8 mouse cellular contexts compared by ENCODE assay signal in the genomic region with DNA sequence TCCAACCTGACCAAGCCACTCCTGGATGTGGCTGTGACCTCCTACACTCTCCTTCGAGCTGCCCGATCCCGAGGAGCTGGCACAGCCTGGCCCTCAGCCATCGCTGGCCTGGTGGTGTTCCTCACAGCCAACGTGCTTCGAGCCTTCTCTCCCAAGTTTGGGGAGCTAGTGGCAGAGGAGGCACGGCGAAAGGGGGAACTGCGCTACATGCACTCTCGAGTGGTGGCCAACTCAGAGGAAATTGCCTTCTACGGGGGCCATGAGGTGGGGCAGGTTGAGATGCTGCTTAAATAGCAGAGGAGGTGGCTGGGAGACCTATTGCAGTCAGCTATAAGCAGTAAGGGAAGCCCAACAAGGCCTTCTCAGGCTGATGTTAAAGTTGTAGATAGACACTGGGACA. TPM values are rescaled to one million over a fixed set of nuclear protein-coding genes. Genes with fewer than 3 reads are reported as not detected.
DNase-seq lines count a peak whose midpoint lies in the region; ATAC-seq lines count a peak whose summit lies in the region.

No protein-coding gene starts in this region.

- DNase-seq in A20 (ENCODE audit: low read depth, low spot score), result peak; percentile 67
- DNase-seq in adrenal gland, postnatal 14 days, result peak; percentile 23
- peak; percentile 10 for DNase-seq in heart, postnatal 4 days
- peak; percentile 13 to 16 for DNase-seq in natural killer cell, adult 2 months (ENCODE audit: low spot score in 2 of 2)
- DNase-seq in c-Kit-positive CD71-positive TER-119-positive erythroid progenitor cells, embryonic 14.5 days (ENCODE audit: low spot score), result no peak

- no peak for ATAC-seq in forebrain, embryonic 13.5 days
- no peak for ATAC-seq in liver, embryonic 12.5 days
- no peak for ATAC-seq in erythroid progenitor cell, adult 5-6 weeks (replicated peaks; ENCODE audit: low FRiP score, poor library complexity, severe bottlenecking)

- no peaks in the 10 kb centered on the region for H3K9me3 ChIP-seq in forebrain, embryonic 13.5 days (replicated peaks)
- H3K9me3 ChIP-seq in liver, embryonic 12.5 days (replicated peaks), result no peaks in the 10 kb centered on the region

- H3K36me3 ChIP-seq in forebrain, embryonic 13.5 days (ENCODE audit: poor library complexity, severe bottlenecking), result no peaks in the 10 kb centered on the region
- H3K36me3 ChIP-seq in liver, embryonic 12.5 days, result peaks cover 15% of the 10 kb centered on the region

- H3K4me3 ChIP-seq in forebrain, embryonic 13.5 days, result peak overlapping the region; percentile 48; the same call in 1 of the 2 replicates
- H3K4me3 ChIP-seq in liver, embryonic 12.5 days, result peak overlapping the region; percentile 68

- H3K27me3 ChIP-seq in forebrain, embryonic 13.5 days, result no peaks in the 10 kb centered on the region
- H3K27me3 ChIP-seq in liver, embryonic 12.5 days (replicated peaks), result no peaks in the 10 kb centered on the region

- H3K9ac ChIP-seq in forebrain, embryonic 13.5 days, result peak overlapping the region; percentile 61
- H3K9ac ChIP-seq in liver, embryonic 12.5 days, result peak overlapping the region; percentile 76

- no peak overlapping the region for H3K27ac ChIP-seq in forebrain, embryonic 13.5 days
- H3K27ac ChIP-seq in liver, embryonic 12.5 days, result peak overlapping the region; percentile 94

- 69% methylated on average over 11 of the region's 11 CpGs for WGBS in forebrain, embryonic 13.5 days
- WGBS in liver, embryonic 12.5 days (ENCODE audit: insufficient replicate concordance), result 42% methylated on average over 11 of the region's 11 CpGs

- H3K4me2 ChIP-seq in forebrain, embryonic 13.5 days, result peak overlapping the region; percentile 68
- peak overlapping the region; percentile 85 for H3K4me2 ChIP-seq in liver, embryonic 12.5 days

- H3K4me1 ChIP-seq in forebrain, embryonic 13.5 days, result peaks cover 37% of the 10 kb centered on the region
- peaks cover 41% of the 10 kb centered on the region for H3K4me1 ChIP-seq in liver, embryonic 12.5 days

RNA-seq across cellular contexts. Expression of gene Abcd1, which starts 1.3 kb away (rescaled TPM):
- 28.3 and 30.6 TPM in 2 replicates for total RNA-seq in adrenal gland, postnatal 14 days (2021)
- 9.6 and 9.7 TPM in 2 replicates for polyA plus RNA-seq in forebrain, embryonic 13.5 days (2015; fragmentation: Nextera tagmentation; extraction: Ambion mirVana)
- 10 to 100 TPM; 20.4 to 20.7 TPM for total RNA-seq in heart, postnatal 4 days (2021)
- polyA plus RNA-seq in liver, embryonic 12.5 days (2016; fragmentation: Nextera tagmentation; extraction: Ambion mirVana), result 9.9 and 10.6 TPM in 2 replicates
- 11.5 and 14.7 TPM in 2 replicates for total RNA-seq in erythroid progenitor cell, adult 5-6 weeks (2015; ENCODE audit: low replicate concordance)
- 1.7 and 3.8 TPM in 2 replicates for total RNA-seq in erythroid progenitor cell, adult 5-6 weeks (2017; ENCODE audit: low replicate concordance)

RNA-seq across cellular contexts. Expression of gene Bcap31, which starts 1.7 kb away (rescaled TPM):
- total RNA-seq in adrenal gland, postnatal 14 days (2021), result 208 and 230 TPM in 2 replicates
- 111 and 115 TPM in 2 replicates for polyA plus RNA-seq in forebrain, embryonic 13.5 days (2015; fragmentation: Nextera tagmentation; extraction: Ambion mirVana)
- 10 to 100 TPM; 94.0 to 99.8 TPM for total RNA-seq in heart, postnatal 4 days (2021)
- 173 and 175 TPM in 2 replicates for polyA plus RNA-seq in liver, embryonic 12.5 days (2016; fragmentation: Nextera tagmentation; extraction: Ambion mirVana)
- total RNA-seq in erythroid progenitor cell, adult 5-6 weeks (2015; ENCODE audit: low replicate concordance), result 110 and 144 TPM in 2 replicates
- 56.3 and 68.2 TPM in 2 replicates for total RNA-seq in erythroid progenitor cell, adult 5-6 weeks (2017; ENCODE audit: low replicate concordance)

RNA-seq across cellular contexts. Expression of gene Plxnb3, which starts 39.2 kb away (rescaled TPM):
- total RNA-seq in adrenal gland, postnatal 14 days (2021), result 0.96 and 1.3 TPM in 2 replicates
- polyA plus RNA-seq in forebrain, embryonic 13.5 days (2015; fragmentation: Nextera tagmentation; extraction: Ambion mirVana), result 0.03 and 0.10 TPM in 2 replicates
- total RNA-seq in heart, postnatal 4 days (2021), result under 1 TPM; 0.54 to 0.67 TPM
- 0.17 and 0.28 TPM in 2 replicates for polyA plus RNA-seq in liver, embryonic 12.5 days (2016; fragmentation: Nextera tagmentation; extraction: Ambion mirVana)
- not detected in 2 replicates for total RNA-seq in erythroid progenitor cell, adult 5-6 weeks (2015; ENCODE audit: low replicate concordance)
- not detected in 2 replicates for total RNA-seq in erythroid progenitor cell, adult 5-6 weeks (2017; ENCODE audit: low replicate concordance)

RNA-seq across cellular contexts. Expression of gene Slc6a8, which starts 44.7 kb away (rescaled TPM):
- 38.8 and 42.2 TPM in 2 replicates for total RNA-seq in adrenal gland, postnatal 14 days (2021)
- polyA plus RNA-seq in forebrain, embryonic 13.5 days (2015; fragmentation: Nextera tagmentation; extraction: Ambion mirVana), result 6.2 and 6.4 TPM in 2 replicates
- 100 to 1,000 TPM; 120 TPM for total RNA-seq in heart, postnatal 4 days (2021)
- polyA plus RNA-seq in liver, embryonic 12.5 days (2016; fragmentation: Nextera tagmentation; extraction: Ambion mirVana), result 1.3 and 1.8 TPM in 2 replicates
- total RNA-seq in erythroid progenitor cell, adult 5-6 weeks (2015; ENCODE audit: low replicate concordance), result 1.3 and 1.4 TPM in 2 replicates
- total RNA-seq in erythroid progenitor cell, adult 5-6 weeks (2017; ENCODE audit: low replicate concordance), result 0.51 TPM in 1 of 2 replicates, not detected in the other

RNA-seq across cellular contexts. Expression of gene Srpk3, which starts 56.5 kb away (rescaled TPM):
- 0.82 and 2.6 TPM in 2 replicates for total RNA-seq in adrenal gland, postnatal 14 days (2021)
- 1.7 and 1.8 TPM in 2 replicates for polyA plus RNA-seq in forebrain, embryonic 13.5 days (2015; fragmentation: Nextera tagmentation; extraction: Ambion mirVana)
- 10 to 100 TPM; 49.2 to 50.9 TPM for total RNA-seq in heart, postnatal 4 days (2021)
- 0.89 and 1.2 TPM in 2 replicates for polyA plus RNA-seq in liver, embryonic 12.5 days (2016; fragmentation: Nextera tagmentation; extraction: Ambion mirVana)
- total RNA-seq in erythroid progenitor cell, adult 5-6 weeks (2015; ENCODE audit: low replicate concordance), result 6.7 TPM in 1 of 2 replicates, not detected in the other
- total RNA-seq in erythroid progenitor cell, adult 5-6 weeks (2017; ENCODE audit: low replicate concordance), result 1.9 and 2.6 TPM in 2 replicates
